In the genomic region with DNA sequence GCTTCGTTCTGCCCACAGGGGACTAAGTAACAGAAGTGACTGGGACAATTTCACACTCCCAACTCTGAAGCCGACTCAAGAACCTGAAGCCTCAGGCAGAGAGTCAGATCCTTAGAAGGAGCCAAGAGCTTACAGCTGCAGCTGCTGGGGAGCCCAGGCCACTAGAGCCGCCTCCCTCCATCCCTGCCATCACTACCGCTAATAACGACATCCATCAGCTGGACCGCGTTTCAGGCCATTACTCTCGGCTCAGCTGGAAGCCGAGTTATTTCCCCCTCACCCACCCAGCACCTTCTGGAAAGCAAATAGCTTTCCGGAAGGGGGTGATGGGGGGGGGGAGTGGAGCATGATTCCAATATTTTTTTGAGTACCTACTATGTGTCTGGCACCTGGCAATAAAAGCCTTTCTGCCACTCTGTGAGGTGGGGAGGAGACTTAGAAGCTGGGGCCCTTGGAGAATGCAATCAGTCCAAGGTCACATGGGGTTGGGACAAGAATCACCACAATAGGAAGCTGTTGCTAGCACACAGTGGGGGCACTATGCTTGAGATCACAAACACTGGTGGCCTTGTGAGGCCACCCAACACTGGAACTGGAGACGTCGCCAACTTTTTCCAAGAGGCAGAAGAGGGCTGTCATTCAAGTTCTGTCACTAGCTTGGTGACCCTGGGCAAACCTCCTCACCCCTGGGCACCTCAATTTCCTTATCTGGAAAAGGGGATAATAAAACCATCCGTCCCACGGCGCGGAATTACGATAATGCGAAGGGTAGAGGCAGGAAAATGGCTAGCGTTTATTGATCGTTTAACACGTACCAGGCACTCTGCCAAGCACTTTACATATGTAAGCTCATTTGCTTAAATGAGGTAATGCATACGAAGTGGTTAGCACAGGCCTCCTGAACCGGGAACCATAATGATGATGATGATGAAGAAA, we compare ENCODE assay signal across 13 mouse cellular contexts. TPM values are rescaled to one million over a fixed set of nuclear protein-coding genes. Genes with fewer than 3 reads are reported as not detected.
A peak's percentile ranks its signal among the peaks of the same experiment; 100 is the strongest.
DNase-seq lines count a peak whose midpoint lies in the region; ATAC-seq and TF ChIP-seq lines count a peak whose summit lies in the region.
"Had no signal": no experiment of that assay in that cellular context is flagged by ENCODE, and none has a peak within 500 bp of the region (broad histone marks: within the 10 kb centered on the region; RNA-seq: fewer than 3 reads in every experiment).

No protein-coding gene starts in this region.

- 79% methylated on average over 23 of the region's 23 CpGs for WGBS in heart, embryonic 11.5 days (ENCODE audit: insufficient replicate concordance)
- WGBS in midbrain, embryonic 12.5 days, result 81% methylated on average over 23 of the region's 23 CpGs
- WGBS in midbrain, postnatal 0 days, result 61% methylated on average over 23 of the region's 23 CpGs
- 50% methylated on average over 23 of the region's 23 CpGs for WGBS in hindbrain, embryonic 14.5 days
- 17% methylated on average over 23 of the region's 23 CpGs for WGBS in neural tube, embryonic 15.5 days

- H3K27ac ChIP-seq in heart, embryonic 11.5 days (ENCODE audit: low read depth, low read length), result no peak overlapping the region
- H3K27ac ChIP-seq in midbrain, embryonic 12.5 days (replicated peaks), result peak overlapping the region; percentile 12; the same call in 1 of the 2 replicates
- H3K27ac ChIP-seq in midbrain, postnatal 0 days (ENCODE audit: low read depth, low read length), result no peak overlapping the region
- H3K27ac ChIP-seq in hindbrain, embryonic 14.5 days, result peak overlapping the region; percentile 14
- peak overlapping the region; percentile 65 for H3K27ac ChIP-seq in neural tube, embryonic 15.5 days (replicated peaks)
- H3K27ac ChIP-seq: embryonic facial prominence, embryonic 15.5 days had no signal

- H3K4me2 ChIP-seq in heart, embryonic 11.5 days, result no peak overlapping the region
- no peak overlapping the region for H3K4me2 ChIP-seq in midbrain, embryonic 12.5 days (replicated peaks)
- no peak overlapping the region for H3K4me2 ChIP-seq in midbrain, postnatal 0 days (ENCODE audit: low read depth, low read length, poor library complexity, severe bottlenecking)
- H3K4me2 ChIP-seq in hindbrain, embryonic 14.5 days (replicated peaks), result 0 out of 2 replicates have a peak overlapping the region, but pooled peaks have one; percentile 33
- peak overlapping the region; percentile 39 for H3K4me2 ChIP-seq in neural tube, embryonic 15.5 days
- H3K4me2 ChIP-seq: embryonic facial prominence, embryonic 15.5 days had no signal

- H3K36me3 ChIP-seq in heart, embryonic 11.5 days (ENCODE audit: control insufficient read depth, insufficient read depth, low read length), result no peaks in the 10 kb centered on the region
- 0 out of 2 replicates have a peak, but pooled peaks cover 5% of the 10 kb centered on the region for H3K36me3 ChIP-seq in midbrain, embryonic 12.5 days
- H3K36me3 ChIP-seq in midbrain, postnatal 0 days (ENCODE audit: insufficient read depth, low read length), result no peaks in the 10 kb centered on the region
- no peaks in the 10 kb centered on the region for H3K36me3 ChIP-seq in hindbrain, embryonic 14.5 days (replicated peaks; ENCODE audit: control insufficient read depth, insufficient read depth)
- H3K36me3 ChIP-seq in neural tube, embryonic 15.5 days, result no peaks in the 10 kb centered on the region
- H3K36me3 ChIP-seq: embryonic facial prominence, embryonic 15.5 days had no signal

- DNase-seq in heart, postnatal 10 days, result peak; percentile 22 to 28
- no peak for DNase-seq in midbrain, postnatal 0 days (ENCODE audit: low spot score)
- no peak for DNase-seq in hindbrain, embryonic 14.5 days (ENCODE audit: low spot score)
- no peak for DNase-seq in heart, adult 8-10 months (ENCODE audit: low spot score)
- no peak for DNase-seq in Muller cell, postnatal 12 days (ENCODE audit: inconsistent ontology term)
- DNase-seq: adrenal gland, postnatal 36 days had no signal

- H3K9me3 ChIP-seq in heart, embryonic 11.5 days (replicated peaks; ENCODE audit: control insufficient read depth, low read length), result no peaks in the 10 kb centered on the region
- no peaks in the 10 kb centered on the region for H3K9me3 ChIP-seq in midbrain, embryonic 12.5 days
- no peaks in the 10 kb centered on the region for H3K9me3 ChIP-seq in midbrain, postnatal 0 days (ENCODE audit: low read length)
- no peaks in the 10 kb centered on the region for H3K9me3 ChIP-seq in hindbrain, embryonic 14.5 days (ENCODE audit: control insufficient read depth, low read length)
- no peaks in the 10 kb centered on the region for H3K9me3 ChIP-seq in neural tube, embryonic 15.5 days (replicated peaks)
- H3K9me3 ChIP-seq: embryonic facial prominence, embryonic 15.5 days had no signal

- H3K9ac ChIP-seq in heart, embryonic 11.5 days (ENCODE audit: low read depth, low read length), result no peak overlapping the region
- no peak overlapping the region for H3K9ac ChIP-seq in midbrain, embryonic 12.5 days (replicated peaks)
- H3K9ac ChIP-seq in midbrain, postnatal 0 days (replicated peaks; ENCODE audit: low read length, poor library complexity, severe bottlenecking), result no peak overlapping the region
- H3K9ac ChIP-seq in hindbrain, embryonic 14.5 days, result no peak overlapping the region
- H3K9ac ChIP-seq in neural tube, embryonic 15.5 days (replicated peaks), result no peak overlapping the region
- H3K9ac ChIP-seq: embryonic facial prominence, embryonic 15.5 days had no signal

- no peak overlapping the region for H3K4me3 ChIP-seq in heart, embryonic 11.5 days (ENCODE audit: low read depth, low read length)
- no peak overlapping the region for H3K4me3 ChIP-seq in midbrain, embryonic 12.5 days
- H3K4me3 ChIP-seq in midbrain, postnatal 0 days (ENCODE audit: low read depth, low read length), result no peak overlapping the region
- H3K4me3 ChIP-seq in hindbrain, embryonic 14.5 days (replicated peaks; ENCODE audit: low read length), result no peak overlapping the region
- H3K4me3 ChIP-seq in neural tube, embryonic 15.5 days (replicated peaks), result no peak overlapping the region
- H3K4me3 ChIP-seq: embryonic facial prominence, embryonic 15.5 days; megakaryocyte, embryonic 14.5 days had no signal

- intact Hi-C loops in heart, postnatal 10 days (cut with DNase I), result no loop called here

- peaks cover 6% of the 10 kb centered on the region; the same call in 1 of the 2 replicates for H3K27me3 ChIP-seq in heart, embryonic 11.5 days (ENCODE audit: control insufficient read depth, insufficient read depth, low read length)
- H3K27me3 ChIP-seq in midbrain, embryonic 12.5 days, result no peaks in the 10 kb centered on the region
- H3K27me3 ChIP-seq in midbrain, postnatal 0 days (ENCODE audit: insufficient read depth, low read length), result no peaks in the 10 kb centered on the region
- H3K27me3 ChIP-seq in hindbrain, embryonic 14.5 days (ENCODE audit: control insufficient read depth, insufficient read depth, low read length), result no peaks in the 10 kb centered on the region
- H3K27me3 ChIP-seq in neural tube, embryonic 15.5 days (replicated peaks), result no peaks in the 10 kb centered on the region
- H3K27me3 ChIP-seq: embryonic facial prominence, embryonic 15.5 days had no signal

- ATAC-seq in heart, embryonic 11.5 days (replicated peaks; ENCODE audit: insufficient number of reproducible peaks, low FRiP score, low TSS enrichment), result no peak
- no peak for ATAC-seq in midbrain, embryonic 12.5 days (ENCODE audit: low FRiP score, low read depth)
- ATAC-seq in midbrain, postnatal 0 days (ENCODE audit: low FRiP score), result no peak
- no peak for ATAC-seq in hindbrain, embryonic 14.5 days (ENCODE audit: low FRiP score)
- ATAC-seq in neural tube, embryonic 15.5 days (ENCODE audit: low FRiP score), result no peak
- ATAC-seq: CD4-positive, CD25-positive, alpha-beta regulatory T cell, adult 4 months had no signal

- TF ChIP-seq CTCF in midbrain, postnatal 0 days (IDR thresholded peaks at IDR 0.05), result no peak

- H3K4me1 ChIP-seq in heart, embryonic 11.5 days (ENCODE audit: control insufficient read depth, insufficient read depth, low read length), result peaks cover 4% of the 10 kb centered on the region; the same call in 1 of the 2 replicates
- H3K4me1 ChIP-seq in midbrain, embryonic 12.5 days, result peaks cover 65% of the 10 kb centered on the region
- H3K4me1 ChIP-seq in midbrain, postnatal 0 days (ENCODE audit: insufficient read depth, low read length), result peaks cover 19% of the 10 kb centered on the region
- peaks cover 70% of the 10 kb centered on the region for H3K4me1 ChIP-seq in hindbrain, embryonic 14.5 days (replicated peaks; ENCODE audit: control insufficient read depth, insufficient read depth, low read length)
- peaks cover 75% of the 10 kb centered on the region for H3K4me1 ChIP-seq in neural tube, embryonic 15.5 days

RNA-seq across cellular contexts. Expression of a gene that starts 5.7 kb away (rescaled TPM):
- total RNA-seq in heart, postnatal 10 days (2021), result 1 to 10 TPM; 6.3 to 7.7 TPM
- 1.5 and 1.9 TPM in 2 replicates for polyA plus RNA-seq in heart, embryonic 11.5 days (2014; fragmentation: Nextera tagmentation; extraction: Ambion mirVana)
- polyA plus RNA-seq in midbrain, embryonic 12.5 days (2016; fragmentation: Nextera tagmentation; extraction: Ambion mirVana), result 16.6 and 17.0 TPM in 2 replicates
- total RNA-seq in midbrain, postnatal 0 days (2014; rRNA removed), result 245 and 267 TPM in 2 replicates
- 8.2 and 10.2 TPM in 2 replicates for polyA plus RNA-seq in midbrain, postnatal 0 days (2015; fragmentation: Nextera tagmentation; extraction: Ambion mirVana)
- polyA plus RNA-seq in hindbrain, embryonic 14.5 days (2014; fragmentation: Nextera tagmentation; extraction: Ambion mirVana), result 20.9 and 22.9 TPM in 2 replicates
- 7.9 and 11.0 TPM in 2 replicates for polyA plus RNA-seq in neural tube, embryonic 15.5 days (2015; fragmentation: Nextera tagmentation; extraction: Ambion mirVana)
- total RNA-seq in heart, adult 8-10 months (2022), result 10 to 100 TPM in 2 of 4 experiments, 1 to 10 TPM in 2; 5.4 to 17.0 (median 11.6) TPM
- polyA plus RNA-seq: CD4-positive, CD25-positive, alpha-beta regulatory T cell, adult 4 months; stomach, embryonic 16.5 days had no signal

Comparison
In these comparisons a context has a peak if more than half of its experiments do, and no peak if none do; other contexts are left out.
1. DNase-seq: peak in heart, postnatal 10 days (2 of 2); none in midbrain, postnatal 0 days (single experiment), hindbrain, embryonic 14.5 days (single experiment), heart, adult 8-10 months (single experiment) and Muller cell, postnatal 12 days (single experiment).
2. H3K27ac ChIP-seq: peak in midbrain, embryonic 12.5 days (single experiment), hindbrain, embryonic 14.5 days (single experiment) and neural tube, embryonic 15.5 days (single experiment); none in heart, embryonic 11.5 days (single experiment) and midbrain, postnatal 0 days (single experiment).
3. H3K4me2 ChIP-seq: peak in hindbrain, embryonic 14.5 days (single experiment) and neural tube, embryonic 15.5 days (single experiment); none in heart, embryonic 11.5 days (single experiment), midbrain, embryonic 12.5 days (single experiment) and midbrain, postnatal 0 days (single experiment).